ENCODE assay signal across 8 mouse cellular contexts in genomic region chr11:44616078-44616787, GRCm38 (mm10). TPM values are rescaled to one million over a fixed set of nuclear protein-coding genes. Genes with fewer than 3 reads are reported as not detected.
A peak's percentile ranks its signal among the peaks of the same experiment; 100 is the strongest.
DNase-seq lines count a peak whose midpoint lies in the region; ATAC-seq lines count a peak whose summit lies in the region.

No protein-coding gene starts in this region.

- H3K9ac ChIP-seq in lung, embryonic 16.5 days (ENCODE audit: low read length) = no peak overlapping the region
- no peak overlapping the region; the same call in 1 of the 2 replicates for H3K9ac ChIP-seq in forebrain, embryonic 12.5 days
- H3K9ac ChIP-seq in intestine, embryonic 16.5 days (ENCODE audit: low read depth, low read length) = peak overlapping the region; percentile 57
- H3K9ac ChIP-seq in neural tube, embryonic 14.5 days (replicated peaks; ENCODE audit: low read depth, low read length) = peak overlapping the region; percentile 34

- peaks cover 17% of the 10 kb centered on the region for H3K4me1 ChIP-seq in lung, embryonic 16.5 days (replicated peaks; ENCODE audit: control insufficient read depth, insufficient read depth, low read length)
- peaks cover 43% of the 10 kb centered on the region for H3K4me1 ChIP-seq in forebrain, embryonic 12.5 days
- H3K4me1 ChIP-seq in intestine, embryonic 16.5 days (ENCODE audit: control insufficient read depth, insufficient read depth, low read length) = peaks cover 8% of the 10 kb centered on the region
- peaks cover 14% of the 10 kb centered on the region for H3K4me1 ChIP-seq in neural tube, embryonic 14.5 days (ENCODE audit: control insufficient read depth, insufficient read depth, low read length)

- no peaks in the 10 kb centered on the region for H3K9me3 ChIP-seq in lung, embryonic 16.5 days (ENCODE audit: control insufficient read depth, low read length)
- H3K9me3 ChIP-seq in forebrain, embryonic 12.5 days = no peaks in the 10 kb centered on the region
- H3K9me3 ChIP-seq in intestine, embryonic 16.5 days (ENCODE audit: control insufficient read depth, low read length) = no peaks in the 10 kb centered on the region
- no peaks in the 10 kb centered on the region for H3K9me3 ChIP-seq in neural tube, embryonic 14.5 days (ENCODE audit: control insufficient read depth, low read length)

- H3K4me3 ChIP-seq in lung, embryonic 16.5 days (ENCODE audit: low read length) = peak overlapping the region; percentile 61
- H3K4me3 ChIP-seq in forebrain, embryonic 12.5 days (replicated peaks) = peak overlapping the region; percentile 43
- H3K4me3 ChIP-seq in intestine, embryonic 16.5 days (ENCODE audit: low read length) = peak overlapping the region; percentile 46
- peak overlapping the region; percentile 78 for H3K4me3 ChIP-seq in neural tube, embryonic 14.5 days (ENCODE audit: low read depth, low read length)

- WGBS in lung, embryonic 16.5 days = 11% methylated on average over 18 of the region's 18 CpGs
- WGBS in forebrain, embryonic 12.5 days = 7% methylated on average over 18 of the region's 18 CpGs
- WGBS in intestine, embryonic 16.5 days = 11% methylated on average over 18 of the region's 18 CpGs
- 8% methylated on average over 18 of the region's 18 CpGs for WGBS in neural tube, embryonic 14.5 days

- no peaks in the 10 kb centered on the region for H3K36me3 ChIP-seq in lung, embryonic 16.5 days (ENCODE audit: control insufficient read depth, insufficient read depth, low read length)
- H3K36me3 ChIP-seq in forebrain, embryonic 12.5 days (replicated peaks) = no peaks in the 10 kb centered on the region
- H3K36me3 ChIP-seq in intestine, embryonic 16.5 days (ENCODE audit: control insufficient read depth, insufficient read depth, low read length) = no peaks in the 10 kb centered on the region
- no peaks in the 10 kb centered on the region for H3K36me3 ChIP-seq in neural tube, embryonic 14.5 days (ENCODE audit: control insufficient read depth, insufficient read depth, low read length)

- H3K27ac ChIP-seq in lung, embryonic 16.5 days (ENCODE audit: low read length) = no peak overlapping the region
- no peak overlapping the region for H3K27ac ChIP-seq in forebrain, embryonic 12.5 days
- no peak overlapping the region for H3K27ac ChIP-seq in intestine, embryonic 16.5 days (ENCODE audit: low read length)
- H3K27ac ChIP-seq in neural tube, embryonic 14.5 days (ENCODE audit: low read depth, low read length) = peak overlapping the region; percentile 97; the same call in 1 of the 2 replicates

- DNase-seq in lung, adult 18-20 months = no peak
- no peak for DNase-seq in cerebellum, adult 11 months

- peaks cover 77% of the 10 kb centered on the region for H3K27me3 ChIP-seq in lung, embryonic 16.5 days (ENCODE audit: control insufficient read depth, insufficient read depth, low read depth, low read length)
- H3K27me3 ChIP-seq in forebrain, embryonic 12.5 days = peaks cover 84% of the 10 kb centered on the region
- peaks cover 76% of the 10 kb centered on the region for H3K27me3 ChIP-seq in intestine, embryonic 16.5 days (replicated peaks; ENCODE audit: control insufficient read depth, insufficient read depth, low read length)
- H3K27me3 ChIP-seq in neural tube, embryonic 14.5 days (ENCODE audit: control insufficient read depth, insufficient read depth, low read length) = no peaks in the 10 kb centered on the region; the same call in 1 of the 2 replicates

- ATAC-seq in lung, embryonic 16.5 days (ENCODE audit: low read depth) = no peak
- no peak for ATAC-seq in forebrain, embryonic 12.5 days (ENCODE audit: low FRiP score)
- no peak for ATAC-seq in intestine, embryonic 16.5 days
- no peak for ATAC-seq in neural tube, embryonic 14.5 days (ENCODE audit: low read depth)
- ATAC-seq in megakaryocyte-erythroid progenitor cell, adult 5-6 weeks (replicated peaks; ENCODE audit: low FRiP score, low TSS enrichment, poor library complexity, severe bottlenecking) = no peak
- ATAC-seq in activated CD4-positive, CD25-positive, alpha-beta regulatory T cell, adult 4 months = no peak

- H3K4me2 ChIP-seq in lung, embryonic 16.5 days (ENCODE audit: low read depth, low read length) = peak overlapping the region; percentile 89
- peak overlapping the region; percentile 76 for H3K4me2 ChIP-seq in forebrain, embryonic 12.5 days
- peak overlapping the region; percentile 62 for H3K4me2 ChIP-seq in intestine, embryonic 16.5 days (ENCODE audit: low read depth, low read length)
- H3K4me2 ChIP-seq in neural tube, embryonic 14.5 days (ENCODE audit: low read depth, low read length) = peak overlapping the region; percentile 60

RNA-seq across cellular contexts. Expression of gene Ebf1, which starts 0.9 kb away (rescaled TPM):
- polyA plus RNA-seq in lung, embryonic 16.5 days (2015; fragmentation: Nextera tagmentation; extraction: Ambion mirVana) = 11.9 and 12.8 TPM in 2 replicates
- 26.8 and 27.2 TPM in 2 replicates for polyA plus RNA-seq in forebrain, embryonic 12.5 days (2016; fragmentation: Nextera tagmentation; extraction: Ambion mirVana)
- polyA plus RNA-seq in intestine, embryonic 16.5 days (2015; fragmentation: Nextera tagmentation; extraction: Ambion mirVana) = 7.9 and 8.7 TPM in 2 replicates
- polyA plus RNA-seq in neural tube, embryonic 14.5 days (2014; fragmentation: Nextera tagmentation; extraction: Ambion mirVana) = 194 and 226 TPM in 2 replicates
- 4.0 and 26.9 TPM in 2 replicates for total RNA-seq in megakaryocyte-erythroid progenitor cell, adult 5-6 weeks (2014; fragmentation: Nextera tagmentation)
- total RNA-seq in megakaryocyte-erythroid progenitor cell, adult 5-6 weeks (2017) = 2.9 TPM in 1 of 2 replicates, not detected in the other
- polyA plus RNA-seq in activated CD4-positive, CD25-positive, alpha-beta regulatory T cell, adult 4 months (2017; shearing (Covaris generic)) = 1 to 10 TPM in 1 of 2 experiments, under 1 TPM in 1; 0.48 to 4.5 TPM

Comparison
In these comparisons a context has a peak if more than half of its experiments do, and no peak if none do; other contexts are left out.
1. H3K9ac ChIP-seq: peak in intestine, embryonic 16.5 days (single experiment) and neural tube, embryonic 14.5 days (single experiment); none in lung, embryonic 16.5 days (single experiment) and forebrain, embryonic 12.5 days (single experiment).
2. Peak in every context shown above with its lines, with median percentiles within 50 percentile points of each other: H3K4me2 ChIP-seq and H3K4me3 ChIP-seq.